Mouse (Mus musculus): ENCODE measurements around the gene Suclg2. TPM values are rescaled to one million over a fixed set of nuclear protein-coding genes. Genes with fewer than 3 reads are reported as not detected.

Gene Suclg2
- 56.5 and 58.4 TPM in 2 replicates for polyA plus RNA-seq (2014; fragmentation: Nextera tagmentation; extraction: Ambion mirVana)

GRCm38 (mm10) chr6:95718031-95718968 lies at the start of gene Suclg2:
Gene Suclg2 (minus strand): TSS chr6:95718800.
- H3K4me2 ChIP-seq (ENCODE audit: low read depth, severe bottlenecking) = peak within 1 kb of the TSS; percentile 68
- ATAC-seq (ENCODE audit: insufficient number of reproducible peaks, low FRiP score, low TSS enrichment, low read depth) (peak; percentile 89), DNase-seq (ENCODE audit: low spot score) (peak; percentile 89)
- H3K9ac ChIP-seq (ENCODE audit: low read length) = peak within 1 kb of the TSS; percentile 86
- H3K27ac ChIP-seq (replicated peaks; ENCODE audit: low read depth, low read length) = peak within 1 kb of the TSS; percentile 61
- 0 out of 2 replicates have a peak, but pooled peaks cover 5% of the 10 kb centered on the region for H3K4me1 ChIP-seq (ENCODE audit: control insufficient read depth, insufficient read depth, low read length)
- H3K4me3 ChIP-seq (ENCODE audit: low read depth, low read length) = peak within 1 kb of the TSS; percentile 69
- no peaks in the 10 kb centered on the region for H3K9me3 ChIP-seq (ENCODE audit: control insufficient read depth, low read length)
- WGBS = under 1% methylated on average over 51 of the region's 74 CpGs
- no peaks in the 10 kb centered on the region for H3K27me3 ChIP-seq (ENCODE audit: control insufficient read depth, insufficient read depth, low read length)
- no peaks in the 10 kb centered on the region for H3K36me3 ChIP-seq (ENCODE audit: control insufficient read depth, insufficient read depth, low read length)

- Histone ChIP-seq H3K4me3 (ENCODE audit: low read depth, low read length) (no peak overlapping the region), H3K9me3 (ENCODE audit: control insufficient read depth, low read length) (no peaks in the 10 kb centered on the region), H3K27me3 (ENCODE audit: control insufficient read depth, insufficient read depth, low read length) (no peaks in the 10 kb centered on the region), H3K36me3 (ENCODE audit: control insufficient read depth, insufficient read depth, low read length) (no peaks in the 10 kb centered on the region), H3K4me2 (ENCODE audit: low read depth, severe bottlenecking) (no peak overlapping the region), H3K27ac (replicated peaks; ENCODE audit: low read depth, low read length) (no peak overlapping the region), H3K9ac (ENCODE audit: low read length) (no peak overlapping the region), H3K4me1 (ENCODE audit: control insufficient read depth, insufficient read depth, low read length) (no peaks in the 10 kb centered on the region)
- DNase-seq (ENCODE audit: low spot score) = no peak
- ATAC-seq (ENCODE audit: insufficient number of reproducible peaks, low FRiP score, low TSS enrichment, low read depth) = no peak
- 70% methylated on average over 4 of the region's 4 CpGs for WGBS
Measured at GRCm38 (mm10) chr6:95766566-95766965, 48.0 kb upstream of the Suclg2 start.

- H3K4me2 ChIP-seq (ENCODE audit: low read depth, severe bottlenecking) = no peak overlapping the region
- H3K9ac ChIP-seq (ENCODE audit: low read length) = no peak overlapping the region
- ATAC-seq (ENCODE audit: insufficient number of reproducible peaks, low FRiP score, low TSS enrichment, low read depth) (no peak), DNase-seq (ENCODE audit: low spot score) (no peak)
- H3K4me3 ChIP-seq (ENCODE audit: low read depth, low read length) = no peak overlapping the region
- no peaks in the 10 kb centered on the region for H3K9me3 ChIP-seq (ENCODE audit: control insufficient read depth, low read length)
- 86% methylated on average over 10 of the region's 10 CpGs for WGBS
- no peaks in the 10 kb centered on the region for H3K36me3 ChIP-seq (ENCODE audit: control insufficient read depth, insufficient read depth, low read length)
- no peak overlapping the region for H3K27ac ChIP-seq (replicated peaks; ENCODE audit: low read depth, low read length)
- H3K4me1 ChIP-seq (ENCODE audit: control insufficient read depth, insufficient read depth, low read length) = no peaks in the 10 kb centered on the region
- no peaks in the 10 kb centered on the region for H3K27me3 ChIP-seq (ENCODE audit: control insufficient read depth, insufficient read depth, low read length)
Measured at GRCm38 (mm10) chr6:95759558-95760172, 41.1 kb upstream of the Suclg2 start.

GRCm38 (mm10) chr6:95742378-95742777 lies 23.8 kb upstream of the Suclg2 start:
- no peak overlapping the region for H3K9ac ChIP-seq (ENCODE audit: low read length)
- H3K27ac ChIP-seq (replicated peaks; ENCODE audit: low read depth, low read length) = no peak overlapping the region
- H3K27me3 ChIP-seq (ENCODE audit: control insufficient read depth, insufficient read depth, low read length) = no peaks in the 10 kb centered on the region
- H3K36me3 ChIP-seq (ENCODE audit: control insufficient read depth, insufficient read depth, low read length) = no peaks in the 10 kb centered on the region
- DNase-seq (ENCODE audit: low spot score) (no peak), ATAC-seq (ENCODE audit: insufficient number of reproducible peaks, low FRiP score, low TSS enrichment, low read depth) (no peak)
- H3K4me1 ChIP-seq (ENCODE audit: control insufficient read depth, insufficient read depth, low read length) = no peaks in the 10 kb centered on the region
- H3K9me3 ChIP-seq (ENCODE audit: control insufficient read depth, low read length) = no peaks in the 10 kb centered on the region
- no peak overlapping the region for H3K4me2 ChIP-seq (ENCODE audit: low read depth, severe bottlenecking)
- no peak overlapping the region for H3K4me3 ChIP-seq (ENCODE audit: low read depth, low read length)
- 83% methylated on average over 4 of the region's 4 CpGs for WGBS

GRCm38 (mm10) chr6:95731570-95732367 lies 13.2 kb upstream of the Suclg2 start:
- Histone ChIP-seq H3K27ac (replicated peaks; ENCODE audit: low read depth, low read length) (no peak overlapping the region), H3K4me1 (ENCODE audit: control insufficient read depth, insufficient read depth, low read length) (no peaks in the 10 kb centered on the region), H3K4me3 (ENCODE audit: low read depth, low read length) (no peak overlapping the region), H3K36me3 (ENCODE audit: control insufficient read depth, insufficient read depth, low read length) (no peaks in the 10 kb centered on the region), H3K27me3 (ENCODE audit: control insufficient read depth, insufficient read depth, low read length) (no peaks in the 10 kb centered on the region), H3K9me3 (ENCODE audit: control insufficient read depth, low read length) (no peaks in the 10 kb centered on the region), H3K4me2 (ENCODE audit: low read depth, severe bottlenecking) (no peak overlapping the region), H3K9ac (ENCODE audit: low read length) (no peak overlapping the region)
- 34% methylated on average over 11 of the region's 11 CpGs for WGBS
- DNase-seq (ENCODE audit: low spot score) = peak; percentile 30
- ATAC-seq (ENCODE audit: insufficient number of reproducible peaks, low FRiP score, low TSS enrichment, low read depth) = no peak

GRCm38 (mm10) chr6:95729399-95729798 lies 10.8 kb upstream of the Suclg2 start:
- Histone ChIP-seq H3K4me2 (ENCODE audit: low read depth, severe bottlenecking) (no peak overlapping the region), H3K27ac (replicated peaks; ENCODE audit: low read depth, low read length) (no peak overlapping the region), H3K9ac (ENCODE audit: low read length) (no peak overlapping the region), H3K36me3 (ENCODE audit: control insufficient read depth, insufficient read depth, low read length) (no peaks in the 10 kb centered on the region), H3K4me1 (ENCODE audit: control insufficient read depth, insufficient read depth, low read length) (no peaks in the 10 kb centered on the region), H3K9me3 (ENCODE audit: control insufficient read depth, low read length) (no peaks in the 10 kb centered on the region), H3K4me3 (ENCODE audit: low read depth, low read length) (no peak overlapping the region), H3K27me3 (ENCODE audit: control insufficient read depth, insufficient read depth, low read length) (no peaks in the 10 kb centered on the region)
- ATAC-seq (ENCODE audit: insufficient number of reproducible peaks, low FRiP score, low TSS enrichment, low read depth) = no peak
- 85% methylated on average over 5 of the region's 5 CpGs for WGBS
- DNase-seq (ENCODE audit: low spot score) = no peak

- no peak overlapping the region for H3K4me2 ChIP-seq (ENCODE audit: low read depth, severe bottlenecking)
- H3K4me3 ChIP-seq (ENCODE audit: low read depth, low read length) = no peak overlapping the region
- H3K9ac ChIP-seq (ENCODE audit: low read length) = no peak overlapping the region
- no peak overlapping the region for H3K27ac ChIP-seq (replicated peaks; ENCODE audit: low read depth, low read length)
- ATAC-seq (ENCODE audit: insufficient number of reproducible peaks, low FRiP score, low TSS enrichment, low read depth) (no peak), DNase-seq (ENCODE audit: low spot score) (no peak)
- no peaks in the 10 kb centered on the region for H3K4me1 ChIP-seq (ENCODE audit: control insufficient read depth, insufficient read depth, low read length)
- WGBS = 79% methylated on average over 6 of the region's 6 CpGs
- H3K9me3 ChIP-seq (ENCODE audit: control insufficient read depth, low read length) = no peaks in the 10 kb centered on the region
- H3K36me3 ChIP-seq (ENCODE audit: control insufficient read depth, insufficient read depth, low read length) = no peaks in the 10 kb centered on the region
- H3K27me3 ChIP-seq (ENCODE audit: control insufficient read depth, insufficient read depth, low read length) = no peaks in the 10 kb centered on the region
Measured at GRCm38 (mm10) chr6:95725281-95725680, 6.7 kb upstream of the Suclg2 start.

GRCm38 (mm10) chr6:95723361-95723760 lies 4.8 kb upstream of the Suclg2 start:
- Histone ChIP-seq H3K4me2 (ENCODE audit: low read depth, severe bottlenecking) (no peak overlapping the region), H3K36me3 (ENCODE audit: control insufficient read depth, insufficient read depth, low read length) (no peaks in the 10 kb centered on the region), H3K27ac (replicated peaks; ENCODE audit: low read depth, low read length) (no peak overlapping the region), H3K9ac (ENCODE audit: low read length) (no peak overlapping the region), H3K9me3 (ENCODE audit: control insufficient read depth, low read length) (no peaks in the 10 kb centered on the region), H3K4me3 (ENCODE audit: low read depth, low read length) (no peak overlapping the region), H3K27me3 (ENCODE audit: control insufficient read depth, insufficient read depth, low read length) (no peaks in the 10 kb centered on the region), H3K4me1 (ENCODE audit: control insufficient read depth, insufficient read depth, low read length) (no peaks in the 10 kb centered on the region)
- DNase-seq (ENCODE audit: low spot score) = no peak
- ATAC-seq (ENCODE audit: insufficient number of reproducible peaks, low FRiP score, low TSS enrichment, low read depth) = no peak
- 88% methylated on average over 6 of the region's 6 CpGs for WGBS
